Mouse (Mus musculus) forebrain, embryonic 11.5 days (tissue): ENCODE results near the gene Krcc1. TPM values are rescaled to one million over a fixed set of nuclear protein-coding genes. Genes with fewer than 3 reads are reported as not detected.

Source experiments
- ATAC-seq: fragments of 200-750 bp; cut with Nextera tagmentation; replicated peaks from 2 replicates; pipeline ENCODE4 v1.8.0; 2017; ENCODE audit warnings: moderate TSS enrichment; ENCODE audit not compliant: low FRiP score
- DNase-seq: peaks from one replicate; pipeline ENCODE4 v3.0.0-alpha.2; 2017; ENCODE audit warnings: low spot score
- H3K27ac ChIP-seq: fragments of 300-500 bp; sonication (generic); 2 replicates; pipeline ENCODE4 v1.5.1; 2014; ENCODE audit warnings: low read depth, low read length
- H3K27me3 ChIP-seq: fragments of 300-500 bp; sonication (generic); 2 replicates; pipeline ENCODE4 v1.6.1; 2014; ENCODE audit warnings: mild to moderate bottlenecking, low read length, mixed read lengths; ENCODE audit not compliant: control insufficient read depth, insufficient read depth
- H3K36me3 ChIP-seq: fragments of 300-500 bp; sonication (generic); 2 replicates; pipeline ENCODE4 v1.6.1; 2014; ENCODE audit warnings: mild to moderate bottlenecking, low read length, moderate library complexity, mixed read lengths; ENCODE audit not compliant: control insufficient read depth, insufficient read depth
- H3K4me1 ChIP-seq: fragments of 300-500 bp; sonication (generic); replicated peaks from 2 replicates; pipeline ENCODE4 v1.6.1; 2014; ENCODE audit warnings: low read length, mixed read lengths; ENCODE audit not compliant: control insufficient read depth, insufficient read depth
- H3K4me2 ChIP-seq: fragments of 300-500 bp; sonication (generic); 2 replicates; pipeline ENCODE4 v1.6.1; 2014; ENCODE audit warnings: low read depth, mild to moderate bottlenecking, low read length, moderate library complexity, mixed read lengths; ENCODE audit not compliant: severe bottlenecking
- H3K4me3 ChIP-seq: fragments of 300-500 bp; sonication (generic); 2 replicates; pipeline ENCODE4 v1.5.1; 2014; ENCODE audit warnings: low read depth, low read length
- H3K9ac ChIP-seq: fragments of 300-500 bp; sonication (generic); 2 replicates; pipeline ENCODE4 v1.6.1; 2014; ENCODE audit warnings: low read length
- H3K9me3 ChIP-seq: fragments of 300-500 bp; sonication (generic); 2 replicates; pipeline ENCODE4 v1.6.1; 2016; ENCODE audit warnings: low read length, mixed read lengths; ENCODE audit not compliant: control insufficient read depth
- WGBS: fragments of 180-500 bp; shearing (Covaris S2); extraction: QIAGEN DNeasy Blood & Tissue Kit; methylation state at CpG from one replicate; pipeline ENCODE4 v1.1.7; 2014; 5-methylcytosine and 5-hydroxymethylcytosine counted together
- polyA plus RNA-seq: library from polyadenylated mRNA; unstranded; fragments of >200 nt; fragmentation: Nextera tagmentation; extraction: Ambion mirVana; gene quantifications from 2 replicates; pipeline ENCODE4 v1.2.1, GENCODE M21; 2014

The Krcc1 gene
- polyA plus RNA-seq, 1 experiment from 2014 or later: 37.1 TPM

GRCm38 (mm10) chr6:71298051-71298450 lies 26.6 kb downstream of the Krcc1 start:
- DNase-seq: no peak
- Histone ChIP-seq H3K27ac (no peak overlapping the region), H3K36me3 (no peaks in the 10 kb centered on the region), H3K4me1 (no peaks in the 10 kb centered on the region), H3K9me3 (no peaks in the 10 kb centered on the region), H3K4me3 (no peak overlapping the region), H3K27me3 (no peaks in the 10 kb centered on the region), H3K9ac (no peak overlapping the region), H3K4me2 (no peak overlapping the region)
- ATAC-seq: no peak
- WGBS: 61% methylated on average over 2 of the region's 2 CpGs

GRCm38 (mm10) chr6:71298751-71299150 lies 27.3 kb downstream of the Krcc1 start:
- H3K9me3 ChIP-seq: no peaks in the 10 kb centered on the region
- DNase-seq: peak; percentile 56
- no peaks in the 10 kb centered on the region for H3K36me3 ChIP-seq
- WGBS: 35% methylated on average over 3 of the region's 3 CpGs
- H3K4me3 ChIP-seq: no peak overlapping the region
- H3K4me1 ChIP-seq: no peaks in the 10 kb centered on the region
- ATAC-seq: no peak
- H3K27me3 ChIP-seq: no peaks in the 10 kb centered on the region
- no peak overlapping the region for H3K9ac ChIP-seq
- H3K4me2 ChIP-seq: no peak overlapping the region
- no peak overlapping the region for H3K27ac ChIP-seq

GRCm38 (mm10) chr6:71302097-71302731 lies 30.7 kb downstream of the Krcc1 start:
- DNase-seq (no peak), ATAC-seq (no peak)
- Histone ChIP-seq H3K9ac (no peak overlapping the region), H3K4me1 (no peaks in the 10 kb centered on the region), H3K9me3 (no peaks in the 10 kb centered on the region), H3K36me3 (no peaks in the 10 kb centered on the region), H3K27ac (no peak overlapping the region), H3K4me2 (no peak overlapping the region), H3K27me3 (no peaks in the 10 kb centered on the region), H3K4me3 (no peak overlapping the region)
- WGBS: 76% methylated on average over 6 of the region's 6 CpGs

- H3K27ac ChIP-seq: no peak overlapping the region
- no peak overlapping the region for H3K4me2 ChIP-seq
- no peaks in the 10 kb centered on the region for H3K4me1 ChIP-seq
- H3K36me3 ChIP-seq: no peaks in the 10 kb centered on the region
- WGBS: 90% methylated on average over 8 of the region's 8 CpGs
- H3K4me3 ChIP-seq: no peak overlapping the region
- DNase-seq: peak; percentile 11
- no peak for ATAC-seq
- H3K9ac ChIP-seq: no peak overlapping the region
- no peaks in the 10 kb centered on the region for H3K27me3 ChIP-seq
- H3K9me3 ChIP-seq: no peaks in the 10 kb centered on the region
Measured at GRCm38 (mm10) chr6:71307486-71307885, 36.0 kb downstream of the Krcc1 start.

GRCm38 (mm10) chr6:71321826-71322283 lies 50.4 kb downstream of the Krcc1 start, which contains the start of gene Smyd1:
TSS of gene Smyd1 (minus strand) at chr6:71322233.
- 90% methylated on average over 3 of the region's 3 CpGs for WGBS
- Histone ChIP-seq H3K4me3 (no peak within 1 kb of the TSS), H3K4me1 (no peaks in the 10 kb centered on the region), H3K9ac (no peak within 1 kb of the TSS), H3K9me3 (no peaks in the 10 kb centered on the region), H3K4me2 (no peak within 1 kb of the TSS), H3K36me3 (no peaks in the 10 kb centered on the region), H3K27me3 (no peaks in the 10 kb centered on the region), H3K27ac (no peak within 1 kb of the TSS)
- no peak for ATAC-seq
- DNase-seq: peak; percentile 29

GRCm38 (mm10) chr6:71322491-71322921 lies 51.0 kb downstream of the Krcc1 start, which contains the start of gene Cd8b1:
TSS of gene Cd8b1 (plus strand) at chr6:71322788.
- Histone ChIP-seq H3K4me1 (no peaks in the 10 kb centered on the region), H3K27me3 (no peaks in the 10 kb centered on the region), H3K9ac (no peak within 1 kb of the TSS), H3K27ac (no peak within 1 kb of the TSS), H3K4me2 (no peak within 1 kb of the TSS), H3K9me3 (no peaks in the 10 kb centered on the region), H3K36me3 (no peaks in the 10 kb centered on the region), H3K4me3 (no peak within 1 kb of the TSS)
- ATAC-seq: no peak
- no peak for DNase-seq
- WGBS: 91% methylated on average over 7 of the region's 7 CpGs

GRCm38 (mm10) chr6:71324816-71325215 lies 53.3 kb downstream of the Krcc1 start:
- no peaks in the 10 kb centered on the region for H3K36me3 ChIP-seq
- H3K4me1 ChIP-seq: no peaks in the 10 kb centered on the region
- peak; percentile 38 for DNase-seq
- no peak overlapping the region for H3K4me3 ChIP-seq
- no peak overlapping the region for H3K27ac ChIP-seq
- H3K9ac ChIP-seq: no peak overlapping the region
- no peaks in the 10 kb centered on the region for H3K9me3 ChIP-seq
- H3K27me3 ChIP-seq: no peaks in the 10 kb centered on the region
- no peak for ATAC-seq
- 86% methylated on average over 9 of the region's 9 CpGs for WGBS
- H3K4me2 ChIP-seq: no peak overlapping the region

- no peaks in the 10 kb centered on the region for H3K4me1 ChIP-seq
- ATAC-seq: no peak
- no peaks in the 10 kb centered on the region for H3K27me3 ChIP-seq
- 86% methylated on average over 6 of the region's 6 CpGs for whole genome bisulfite sequencing
- H3K9me3 ChIP-seq: no peaks in the 10 kb centered on the region
- no peak for DNase-seq
- no peak overlapping the region for H3K4me3 ChIP-seq
- H3K36me3 ChIP-seq: no peaks in the 10 kb centered on the region
- no peak overlapping the region for H3K4me2 ChIP-seq
- no peak overlapping the region for H3K27ac ChIP-seq
- H3K9ac ChIP-seq: no peak overlapping the region
Measured at GRCm38 (mm10) chr6:71329881-71330280, 58.4 kb downstream of the Krcc1 start.

- ATAC-seq (no peak), DNase-seq (no peak)
- no peaks in the 10 kb centered on the region for H3K27me3 ChIP-seq
- H3K36me3 ChIP-seq: no peaks in the 10 kb centered on the region
- no peaks in the 10 kb centered on the region for H3K4me1 ChIP-seq
- no peak overlapping the region for H3K4me3 ChIP-seq
- H3K9ac ChIP-seq: no peak overlapping the region
- WGBS: 84% methylated on average over 7 of the region's 7 CpGs
- no peak overlapping the region for H3K27ac ChIP-seq
- H3K4me2 ChIP-seq: no peak overlapping the region
- no peaks in the 10 kb centered on the region for H3K9me3 ChIP-seq
Measured at GRCm38 (mm10) chr6:71330486-71330885, 59.0 kb downstream of the Krcc1 start.
